Mouse (Mus musculus) lung, postnatal 25 days (tissue): ENCODE data around the gene Caap1.
A peak's percentile ranks its signal among the peaks of the same experiment; 100 is the strongest.

Source experiments
- DNase-seq: peaks from one replicate; pipeline ENCODE4 v3.0.0; 2022; ENCODE audit warnings: low spot score

Gene Caap1

GRCm38 (mm10) chr4:94556265-94557054 lies at the start of gene Caap1, which contains the start of gene Gm10306:
Gene Caap1, minus strand, starts transcription at chr4:94556796.
Gene Gm10306, plus strand, starts transcription at chr4:94556546.
- peak; percentile 92 for DNase-seq

- DNase-seq = no peak
These were observed 49.0 kb upstream of the Caap1 start for GRCm38 (mm10) chr4:94605591-94605990.

- DNase-seq = no peak
These were observed 47.9 kb upstream of the Caap1 start for GRCm38 (mm10) chr4:94604452-94605019.

GRCm38 (mm10) chr4:94603031-94603629 lies 46.5 kb upstream of the Caap1 start, which contains the start of gene Plaa:
Gene Plaa, minus strand, starts transcription at chr4:94603244.
- peak; percentile 91 for DNase-seq

- no peak for DNase-seq
These were observed 46.0 kb upstream of the Caap1 start for GRCm38 (mm10) chr4:94602496-94603030.

GRCm38 (mm10) chr4:94601395-94601794 lies 44.8 kb upstream of the Caap1 start:
- no peak for DNase-seq

GRCm38 (mm10) chr4:94592709-94593108 lies 36.1 kb upstream of the Caap1 start:
- no peak for DNase-seq

- no peak for DNase-seq
These were observed 35.3 kb upstream of the Caap1 start for GRCm38 (mm10) chr4:94591765-94592381.

GRCm38 (mm10) chr4:94572677-94573076 lies 16.1 kb upstream of the Caap1 start:
- DNase-seq = no peak

GRCm38 (mm10) chr4:94564297-94564696 lies 7.7 kb upstream of the Caap1 start:
- DNase-seq = no peak

- no peak for DNase-seq
These were observed 5.5 kb upstream of the Caap1 start for GRCm38 (mm10) chr4:94561954-94562648.

- no peak for DNase-seq
These were observed 3.7 kb upstream of the Caap1 start for GRCm38 (mm10) chr4:94560316-94560715.

- no peak for DNase-seq
These were observed 2.7 kb upstream of the Caap1 start for GRCm38 (mm10) chr4:94559266-94559665.

- no peak for DNase-seq
These were observed 549 bp upstream of the Caap1 start for GRCm38 (mm10) chr4:94557145-94557544.

- no peak for DNase-seq
These were observed 1.6 kb downstream of the Caap1 start for GRCm38 (mm10) chr4:94554955-94555494.

GRCm38 (mm10) chr4:94544321-94544720 lies 12.3 kb downstream of the Caap1 start:
- no peak for DNase-seq

- DNase-seq = no peak
These were observed 13.6 kb downstream of the Caap1 start for GRCm38 (mm10) chr4:94543041-94543440.

- DNase-seq = no peak
These were observed 23.4 kb downstream of the Caap1 start for GRCm38 (mm10) chr4:94533205-94533604.

GRCm38 (mm10) chr4:94529448-94529847 lies 27.1 kb downstream of the Caap1 start:
- DNase-seq = no peak

- no peak for DNase-seq
These were observed 33.3 kb downstream of the Caap1 start for GRCm38 (mm10) chr4:94523321-94523720.

- peak; percentile 14 for DNase-seq
These were observed 39.0 kb downstream of the Caap1 start for GRCm38 (mm10) chr4:94517631-94518030.
